Mouse (Mus musculus): ENCODE data around the gene Trp53i13. TPM values are rescaled to one million over a fixed set of nuclear protein-coding genes. Genes with fewer than 3 reads are reported as not detected.
"Not testable (repeated sequence)": the region's sequence is repeated elsewhere in the genome, so short reads cannot be mapped to it uniquely, and the experiment has no call there.

Gene Trp53i13
- 10 to 100 TPM; 14.8 to 15.0 TPM for total RNA-seq (2021)
- long read RNA-seq, experiment 1, transcript Trp53i13-201 (7 exons, 1,463 nt), result major isoform, 23 of 49 reads
- long read RNA-seq, experiment 1, partial matches to known transcripts, result 12 of 49 reads
- long read RNA-seq, experiment 1, other reads (novel, unspliced or antisense), result 14 of 49 reads
- long read RNA-seq, experiment 2, transcript Trp53i13-201 (7 exons, 1,463 nt), result major isoform, 22 of 49 reads
- long read RNA-seq, experiment 2, partial matches to known transcripts, result 15 of 49 reads
- long read RNA-seq, experiment 2, other reads (novel, unspliced or antisense), result 12 of 49 reads

DNA sequence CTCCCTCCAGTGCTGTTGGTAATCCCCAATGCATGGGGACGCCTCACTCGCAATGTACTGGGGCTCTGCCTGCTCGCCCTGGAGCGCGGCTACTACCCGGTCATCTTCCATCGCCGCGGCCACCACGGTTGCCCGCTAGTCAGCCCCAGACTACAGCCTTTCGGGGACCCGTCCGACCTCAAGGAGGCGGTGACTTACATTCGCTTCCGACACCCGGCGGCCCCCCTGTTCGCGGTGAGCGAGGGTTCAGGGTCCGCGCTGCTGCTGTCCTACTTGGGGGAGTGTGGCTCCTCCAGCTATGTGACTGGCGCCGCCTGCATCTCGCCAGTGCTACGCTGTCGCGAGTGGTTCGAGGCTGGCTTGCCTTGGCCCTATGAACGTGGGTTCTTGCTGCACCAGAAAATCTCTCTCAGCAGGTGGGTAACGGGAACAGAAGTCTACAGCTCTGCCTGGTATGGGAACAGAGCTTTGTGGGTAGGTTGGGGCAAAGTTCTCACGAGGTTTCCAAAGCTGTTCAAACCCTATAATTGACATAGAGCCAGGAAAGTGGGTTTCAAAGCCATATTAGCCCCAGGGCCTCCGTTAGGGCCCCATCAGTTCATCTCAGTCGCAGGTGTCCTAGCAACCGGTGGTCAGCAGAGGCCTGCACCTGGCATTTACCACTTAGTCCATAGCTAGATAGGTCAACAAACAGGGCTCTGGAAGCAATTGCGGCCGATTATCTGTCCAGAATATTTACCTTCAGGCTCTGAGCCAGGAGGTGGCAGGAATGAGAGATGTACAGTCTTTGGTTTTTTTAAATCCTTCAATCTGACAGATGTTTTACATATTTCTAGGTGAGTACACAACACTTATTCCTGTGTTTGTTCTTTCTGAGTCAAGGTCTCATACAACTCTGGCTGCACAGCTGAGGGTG is at the start of gene Trp53i13:
Gene Trp53i13, minus strand, starts transcription at position 344 of the 916 bp plus-strand sequence.
- no peak for DNase-seq (ENCODE audit: low spot score in 2 of 2)

DNA sequence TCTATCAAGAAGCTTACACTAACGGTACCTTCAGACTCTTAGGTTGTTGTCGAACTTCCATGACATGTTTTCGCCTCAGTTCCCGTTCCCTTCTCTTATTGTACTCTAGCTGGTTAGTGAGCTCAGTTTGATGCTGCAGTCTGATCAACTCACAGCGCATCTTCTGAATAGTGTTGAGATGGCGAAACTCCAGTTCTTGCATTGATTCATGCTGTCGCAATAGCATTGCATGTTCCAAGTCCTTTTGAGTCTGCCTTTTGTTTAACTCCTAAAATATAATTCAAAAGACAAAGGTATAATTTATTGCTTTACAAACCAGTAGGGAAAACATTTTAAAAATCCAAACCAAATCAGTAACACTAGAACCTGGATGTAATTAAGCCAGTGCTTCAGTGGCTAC is 29.5 kb upstream of the Trp53i13 start:
- DNase-seq (ENCODE audit: low spot score in 2 of 2), result no peak

DNA sequence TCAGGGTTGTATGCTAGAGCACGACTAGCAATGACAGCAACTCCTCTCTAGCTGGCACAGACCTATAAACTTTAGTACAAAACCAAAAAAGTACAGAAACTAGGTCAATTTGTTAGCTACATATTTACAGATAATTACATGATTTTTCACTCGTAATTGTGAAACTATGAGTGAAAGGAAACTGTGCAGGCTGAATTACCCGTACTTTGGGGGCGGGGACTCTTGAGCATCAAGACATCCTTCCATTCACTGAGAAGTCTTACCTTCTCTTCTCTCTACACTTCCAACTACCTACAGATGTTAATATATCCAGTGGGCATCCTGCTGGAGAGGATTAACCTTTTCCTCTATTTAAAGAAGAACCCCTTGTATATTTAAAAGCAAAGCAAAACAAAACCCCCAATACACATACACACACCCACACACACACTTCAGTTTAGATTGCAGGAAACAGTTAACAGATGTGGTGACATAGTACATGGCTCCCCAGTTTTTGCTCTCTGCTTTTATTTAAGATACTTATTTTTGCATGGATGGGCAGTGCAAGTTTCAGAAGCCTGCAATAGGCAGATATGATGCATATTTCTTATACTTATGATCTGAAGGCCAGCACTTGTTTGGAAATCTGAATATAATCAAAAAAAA is 16.5 kb upstream of the Trp53i13 start:
- DNase-seq (ENCODE audit: low spot score in 2 of 2), result no peak

DNA sequence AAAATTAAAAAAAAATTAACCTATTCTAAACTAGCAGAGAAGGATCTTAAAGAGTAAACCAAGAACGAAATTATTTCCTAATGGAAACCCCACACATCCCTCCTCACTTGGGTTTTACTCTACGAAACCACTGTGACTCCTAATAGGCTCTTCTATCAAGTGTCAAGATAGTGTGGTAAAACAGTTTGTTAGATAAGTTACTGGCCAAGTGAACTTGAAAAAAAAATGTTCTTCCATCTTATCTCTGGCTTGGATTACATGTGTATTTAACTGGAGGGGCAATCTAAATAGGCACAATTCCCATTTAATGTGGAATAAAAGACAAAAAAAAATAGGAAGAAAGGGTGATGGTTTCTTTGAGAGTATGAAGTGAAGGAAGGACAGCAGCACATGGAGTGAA is 15.1 kb upstream of the Trp53i13 start:
- DNase-seq (ENCODE audit: low spot score in 2 of 2), result no peak

DNA sequence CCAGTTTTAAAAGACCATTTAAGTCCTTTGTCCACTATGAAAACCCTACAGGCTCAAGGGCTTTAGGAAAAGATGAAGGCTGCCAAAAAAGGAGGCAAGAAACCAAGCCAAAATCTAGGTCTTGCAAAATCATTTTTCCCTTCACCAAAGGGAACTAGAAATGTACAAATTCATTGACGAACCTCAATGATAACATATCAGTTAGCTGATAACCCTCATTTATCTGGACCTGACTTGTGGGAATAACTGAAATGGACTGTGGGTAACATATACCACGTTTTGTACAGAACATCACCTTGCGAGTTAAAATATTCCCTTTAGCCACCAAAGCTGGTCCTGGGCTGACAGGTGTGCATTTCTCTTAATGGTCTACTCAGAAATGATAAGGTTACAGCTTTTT is 13.9 kb upstream of the Trp53i13 start:
- DNase-seq (ENCODE audit: low spot score in 2 of 2), result no peak

DNA sequence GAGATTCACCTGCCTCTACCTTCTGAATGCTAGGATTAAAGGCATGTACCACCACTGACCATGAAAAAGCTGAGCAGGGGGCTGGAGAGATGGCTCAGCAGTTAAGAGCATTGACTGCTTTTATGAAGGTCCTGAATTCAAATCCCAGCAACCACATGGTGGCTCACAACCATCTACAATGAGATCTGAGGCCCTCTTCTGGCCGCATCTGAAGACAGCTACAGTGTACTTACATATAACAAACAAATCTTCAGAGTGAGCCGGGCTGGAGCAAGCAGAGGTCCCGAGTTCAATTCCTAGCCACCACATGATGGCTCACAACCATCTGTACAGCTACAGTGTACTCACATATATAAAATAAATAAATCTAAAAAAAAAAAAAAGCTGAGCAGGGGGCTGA is 12.6 kb upstream of the Trp53i13 start:
- not testable (repeated sequence) for DNase-seq (ENCODE audit: low spot score in 2 of 2)

DNA sequence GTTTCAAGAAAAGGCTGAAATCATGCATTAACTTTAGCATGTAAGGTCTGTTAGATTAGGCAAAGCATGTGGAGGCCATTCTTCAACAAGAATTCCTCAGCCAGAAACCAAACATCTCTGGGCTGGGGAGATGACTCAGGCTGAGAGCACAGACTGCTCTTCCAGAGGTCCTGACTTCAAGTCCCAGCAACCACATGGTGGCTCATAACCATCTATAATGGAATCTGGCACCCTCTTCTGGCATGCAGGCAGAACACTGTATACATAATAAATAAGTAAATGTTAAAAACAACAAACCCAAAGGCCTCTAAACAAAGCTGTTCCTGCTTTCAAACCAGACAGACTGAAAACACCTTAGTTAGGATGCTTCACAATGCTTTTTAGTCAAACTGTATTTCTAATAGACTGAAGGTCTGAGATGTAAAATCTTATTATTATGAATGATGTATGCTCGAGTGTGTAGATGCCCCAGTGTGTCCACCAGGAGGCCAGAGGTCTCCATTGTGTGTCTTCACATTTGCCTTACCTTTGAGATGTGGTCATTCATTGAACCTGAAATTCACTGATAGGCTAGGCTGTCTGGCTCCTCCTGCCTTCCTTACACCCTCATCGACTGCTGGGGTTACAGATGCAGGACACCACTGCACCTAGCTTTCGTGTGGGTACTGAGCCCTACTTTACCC is 10.2 kb upstream of the Trp53i13 start:
- no peak for DNase-seq (ENCODE audit: low spot score in 2 of 2)

DNA sequence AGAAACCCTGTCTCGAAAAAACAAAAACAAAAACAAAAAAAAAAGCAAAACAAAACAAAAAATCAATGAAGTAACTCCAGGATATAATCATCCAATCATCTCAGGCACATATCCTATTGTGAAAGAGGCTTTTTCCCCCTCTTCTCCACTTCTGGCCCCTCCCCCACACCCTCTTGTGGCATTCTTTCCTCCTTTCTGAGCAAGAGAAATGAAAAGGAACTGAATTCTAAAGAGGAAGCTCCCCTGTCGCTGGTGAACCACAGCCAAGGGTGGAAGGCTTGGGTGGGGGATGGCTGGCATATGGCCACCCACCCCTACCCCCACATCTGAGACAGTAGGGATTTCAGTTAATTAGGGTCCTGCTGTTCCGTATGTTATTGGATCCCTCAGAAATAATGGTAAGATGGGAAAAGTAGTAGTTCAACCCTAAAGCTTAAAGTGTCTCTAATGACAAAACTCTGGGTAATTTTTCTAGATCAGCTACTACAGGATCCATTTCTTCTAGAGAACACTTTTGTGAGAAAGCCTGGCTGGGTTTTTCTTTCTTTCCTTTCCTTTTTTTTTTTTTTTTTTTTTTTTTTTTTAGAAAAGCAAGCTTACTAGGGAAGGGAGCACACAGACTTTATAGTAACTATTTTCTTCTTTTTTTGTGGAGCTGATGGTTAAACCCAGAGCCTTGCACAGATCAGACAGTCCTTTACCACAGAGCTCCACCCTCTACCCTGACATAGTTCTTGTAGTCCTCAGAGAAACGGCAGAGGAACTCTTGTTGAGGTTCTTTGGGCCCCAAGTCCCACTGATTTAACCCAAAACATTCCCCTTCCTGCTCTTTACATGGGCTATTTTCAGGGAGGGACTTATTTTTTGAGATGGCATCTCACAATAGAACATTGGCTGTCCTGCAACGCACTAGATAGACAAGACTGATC is 5.1 kb upstream of the Trp53i13 start:
- DNase-seq (ENCODE audit: low spot score in 2 of 2), result peak in 1 of 2 experiments; percentile 24

DNA sequence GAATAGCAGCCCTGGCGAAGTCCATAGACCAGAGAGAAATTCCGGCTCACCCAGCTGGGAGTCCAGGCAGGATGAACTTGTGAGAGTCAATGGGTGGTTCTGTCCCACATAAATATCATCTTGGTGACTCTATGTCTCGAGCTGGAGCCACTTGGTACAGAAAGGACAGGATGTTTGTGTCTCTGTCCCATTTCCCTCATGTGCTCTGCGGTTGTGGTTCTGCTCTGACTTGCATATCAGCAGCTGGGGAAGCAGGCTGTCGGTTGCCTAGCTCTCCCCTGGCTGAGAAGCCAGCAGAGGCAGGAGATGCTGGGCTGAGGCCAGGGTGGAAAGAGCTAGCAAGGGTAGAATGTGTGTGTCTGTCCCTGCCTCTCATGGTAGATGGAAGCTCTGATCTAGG is 3.3 kb upstream of the Trp53i13 start, which contains the start of gene Gm10392:
Gene Gm10392, minus strand, starts transcription at position 156 of the 400 bp plus-strand sequence.
- DNase-seq (ENCODE audit: low spot score in 2 of 2), result no peak

DNA sequence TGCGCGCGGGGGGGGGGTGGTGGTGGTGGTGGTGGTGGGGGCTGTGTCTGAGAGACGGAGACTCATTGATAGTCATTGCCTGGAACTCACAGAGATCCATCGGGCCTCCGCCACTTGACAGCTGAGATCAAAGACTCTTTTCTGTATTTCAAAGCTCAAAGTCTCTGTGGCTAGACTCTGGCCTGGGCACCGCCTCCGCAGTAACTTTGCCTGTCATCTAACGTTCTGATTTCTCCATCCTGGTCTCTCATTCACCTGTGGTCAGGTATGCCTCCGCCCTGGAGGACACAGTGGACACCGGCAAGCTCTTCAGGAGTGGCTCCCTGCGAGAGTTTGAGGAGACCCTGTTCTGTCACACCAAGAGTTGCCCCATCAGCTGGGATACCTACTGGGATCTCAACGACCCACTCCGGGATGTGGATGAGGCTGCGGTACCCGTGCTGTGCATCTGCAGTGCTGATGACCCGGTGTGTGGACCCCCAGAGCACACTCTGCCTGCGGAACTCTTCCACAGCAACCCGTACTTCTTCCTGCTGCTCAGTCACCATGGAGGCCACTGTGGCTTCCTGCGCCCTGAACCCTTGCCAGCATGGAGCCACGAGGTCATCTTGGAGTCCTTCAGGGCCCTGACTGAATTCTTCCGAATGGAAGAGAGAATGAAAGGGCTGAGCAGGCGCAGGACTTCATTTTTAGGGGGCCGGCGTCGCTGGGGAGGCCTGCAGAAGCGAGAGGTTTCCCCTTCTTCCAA is 2.4 kb upstream of the Trp53i13 start:
- no peak for DNase-seq (ENCODE audit: low spot score in 2 of 2)

DNA sequence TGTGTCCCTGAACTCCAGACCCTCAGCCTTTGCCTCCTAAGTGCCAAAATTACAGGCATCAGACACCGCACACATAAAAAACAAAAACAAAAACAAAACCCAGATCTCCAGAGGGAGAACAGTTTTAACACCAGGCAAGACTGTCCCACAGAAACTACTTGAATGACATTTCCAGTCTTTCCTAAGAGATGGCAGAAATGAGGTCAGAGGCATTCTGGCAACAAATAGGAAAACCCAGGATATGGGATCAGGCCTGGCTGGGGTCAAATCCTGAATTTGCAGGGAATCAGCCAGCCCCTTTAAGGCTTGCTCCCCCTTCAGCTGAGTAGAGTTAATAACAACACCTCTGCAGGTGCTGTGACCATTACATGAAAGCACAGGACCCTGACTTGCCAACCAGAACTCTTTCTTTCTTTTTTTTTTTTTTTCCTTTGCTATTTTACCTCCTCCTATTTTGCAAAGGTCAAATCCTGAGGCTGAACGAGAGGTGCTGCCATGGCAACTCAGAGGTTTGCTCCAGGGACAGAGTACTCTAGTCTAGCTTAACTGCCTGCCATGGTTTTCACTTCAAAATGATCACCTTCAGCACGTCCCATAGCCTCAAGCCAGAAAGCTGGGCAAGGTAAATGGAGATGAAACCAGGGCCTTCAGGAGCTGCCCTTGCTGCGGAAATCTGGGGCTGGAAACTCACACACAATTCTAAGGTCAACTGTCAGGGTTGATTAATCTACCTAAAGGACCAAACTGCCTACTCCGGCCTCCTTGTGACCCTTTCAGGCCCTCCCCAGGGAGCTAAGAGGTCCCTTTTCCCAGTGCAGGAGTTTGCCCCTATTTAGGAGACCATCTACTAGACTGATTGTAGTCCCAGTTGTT is 1.0 kb upstream of the Trp53i13 start:
- no peak for DNase-seq (ENCODE audit: low spot score in 2 of 2)

DNA sequence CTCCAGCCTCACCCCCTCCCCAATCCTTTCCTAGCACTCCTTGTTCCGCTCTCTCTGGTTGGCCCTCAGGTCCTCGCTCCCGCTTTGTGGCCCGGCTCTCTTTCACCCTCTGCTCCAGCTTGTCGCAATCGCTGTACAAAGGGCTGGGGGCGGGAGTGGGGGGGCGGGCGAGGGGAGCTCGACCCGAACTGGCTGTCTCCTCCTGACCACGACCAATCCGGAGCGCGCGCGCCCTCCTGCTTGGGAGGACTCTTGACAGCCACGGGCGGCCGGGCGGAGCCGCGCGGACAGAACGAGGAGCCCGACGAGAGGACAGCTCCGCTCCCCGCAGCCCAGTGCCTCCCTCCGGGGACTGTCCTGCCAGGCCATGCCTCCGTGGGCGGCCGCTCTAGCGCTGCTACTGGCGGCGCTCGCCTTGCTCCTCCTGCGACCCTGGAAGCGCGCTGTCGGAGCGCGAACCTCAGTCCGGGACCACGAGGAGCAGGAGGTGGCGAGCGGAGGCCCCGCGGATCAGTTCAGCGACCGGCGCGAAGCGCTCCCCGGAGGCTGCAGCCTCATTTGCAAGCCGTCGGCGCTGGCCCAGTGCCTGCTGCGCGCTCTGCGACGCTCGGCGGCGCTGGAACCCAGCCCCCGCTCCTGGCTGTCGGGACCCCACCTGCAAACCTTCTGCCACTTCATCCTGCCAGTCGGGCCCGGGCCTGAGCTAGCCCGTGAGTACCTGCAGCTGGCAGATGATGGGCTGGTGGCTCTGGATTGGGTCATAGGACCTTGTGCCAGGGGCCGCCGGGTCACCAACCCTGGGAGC is 746 bp downstream of the Trp53i13 start, which contains the start of gene Abhd15:
Gene Abhd15, plus strand, starts transcription at position 290 of the 805 bp plus-strand sequence.
- DNase-seq (ENCODE audit: low spot score in 2 of 2), result peak; percentile 63 to 81

DNA sequence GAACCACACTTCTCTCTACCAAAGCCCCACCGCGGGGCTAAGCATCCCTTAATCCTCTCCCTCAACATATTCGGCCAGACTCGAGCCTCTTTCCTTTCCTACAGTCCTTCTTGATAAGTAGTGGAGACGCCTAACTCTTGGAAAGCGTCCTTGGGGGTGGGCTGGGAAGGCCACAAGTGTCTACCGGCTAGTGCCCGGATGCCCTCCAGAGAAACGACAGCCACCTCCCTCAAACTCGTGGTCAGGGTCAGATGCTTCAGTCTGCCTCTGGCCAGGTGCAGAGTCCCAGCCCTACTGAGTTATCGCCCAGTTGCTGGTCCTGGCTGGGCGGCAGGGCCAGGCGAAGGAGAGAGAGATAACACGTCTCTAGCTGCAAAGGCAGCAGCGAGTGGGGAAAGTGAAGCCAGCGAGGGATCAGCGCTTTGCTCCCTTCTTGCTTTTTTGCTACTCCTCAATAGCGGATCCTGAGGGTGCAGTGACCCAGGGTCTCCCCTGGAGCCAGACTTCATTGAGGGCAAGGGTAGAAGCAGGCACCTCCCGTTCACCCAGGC is 1.4 kb downstream of the Trp53i13 start:
- DNase-seq (ENCODE audit: low spot score in 2 of 2), result peak in 1 of 2 experiments; percentile 18

DNA sequence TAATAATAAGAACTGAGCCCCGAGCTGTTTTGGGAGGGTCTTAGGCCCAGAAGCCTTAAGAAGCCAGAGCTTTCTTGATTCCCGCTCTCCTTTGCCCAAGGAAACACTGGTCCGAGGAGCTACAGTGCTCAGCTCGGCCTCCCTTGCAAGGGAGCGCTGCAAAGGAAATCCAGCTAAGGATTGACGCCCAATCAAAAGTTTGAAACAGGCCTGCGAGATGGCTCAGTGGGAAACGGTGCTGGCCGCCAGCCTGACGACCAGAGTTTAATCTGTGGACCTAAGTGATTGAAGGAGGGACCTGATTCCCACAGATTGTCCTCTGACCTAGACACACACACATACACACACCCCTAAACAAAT is 2.0 kb downstream of the Trp53i13 start:
- DNase-seq (ENCODE audit: low spot score in 2 of 2), result no peak

DNA sequence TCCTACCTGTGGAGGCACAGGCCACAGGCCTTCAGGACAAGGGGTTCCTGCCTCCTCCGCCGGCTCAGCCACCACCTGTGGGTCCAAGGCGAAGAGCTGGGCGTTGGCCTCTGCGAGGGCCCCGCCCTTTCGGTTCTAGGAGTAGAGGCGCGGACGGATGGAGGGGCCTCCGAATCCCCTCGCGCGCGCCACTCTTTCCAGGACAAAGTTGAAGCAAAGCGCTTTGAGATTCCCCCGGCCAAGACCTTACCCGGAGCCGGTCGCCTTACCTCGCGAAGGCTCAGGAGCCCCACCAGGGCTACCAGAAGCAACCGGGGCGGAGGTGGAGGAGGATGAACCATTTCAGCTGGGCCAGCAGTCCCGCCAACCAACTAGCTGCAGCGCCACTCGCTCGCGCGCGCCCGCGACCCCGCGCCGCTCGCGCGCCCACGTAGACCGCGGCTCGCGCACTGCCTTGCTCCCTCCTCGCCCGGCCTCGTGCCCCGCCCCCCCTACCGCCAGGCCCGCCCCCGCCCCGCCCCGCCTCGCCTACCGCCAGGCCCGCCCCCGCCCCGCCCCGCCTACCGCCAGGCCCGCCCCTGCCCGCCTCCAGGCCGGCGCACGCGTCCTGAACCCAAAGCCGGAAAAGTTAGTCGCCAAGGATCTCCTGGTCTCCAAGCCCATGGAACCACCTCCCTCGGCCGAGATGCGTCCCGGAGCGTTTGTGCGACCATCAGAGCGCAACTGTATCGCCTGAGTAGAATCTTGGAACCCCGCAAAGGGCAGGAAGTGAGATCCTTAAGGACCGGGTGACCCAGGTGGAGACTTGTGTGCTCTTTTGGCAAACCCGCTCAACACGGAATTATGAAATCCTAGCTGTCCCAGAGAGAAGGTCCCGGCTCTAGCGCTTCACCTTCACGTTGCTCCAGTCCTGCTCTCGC is 2.6 kb downstream of the Trp53i13 start:
- peak; percentile 86 to 90 for DNase-seq (ENCODE audit: low spot score in 2 of 2)

DNA sequence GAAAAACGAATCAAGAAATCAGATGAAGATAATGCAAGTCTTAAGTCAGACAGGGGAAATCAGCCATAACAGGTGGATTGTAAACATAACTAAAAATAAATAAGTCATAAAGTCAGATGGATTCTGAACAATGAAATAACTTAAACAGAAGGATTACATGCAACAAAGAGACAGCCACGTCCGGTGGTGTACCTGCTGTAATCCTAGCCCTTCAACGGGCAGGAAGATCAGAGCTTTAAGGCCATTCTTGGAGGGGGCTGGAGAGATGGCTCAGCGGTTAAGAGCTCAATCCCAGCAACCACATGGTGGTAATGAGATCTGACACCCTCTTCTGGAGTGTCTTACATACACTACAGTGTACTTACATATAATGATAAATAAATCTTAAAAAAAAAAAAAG is 4.4 kb downstream of the Trp53i13 start:
- peak in 1 of 2 experiments; percentile 5 for DNase-seq (ENCODE audit: low spot score in 2 of 2)
